Mouse (Mus musculus): ENCODE data around the gene Macrod2.

Macrod2 gene

GRCm38 (mm10) chr2:140570874-140571273 lies 175.8 kb downstream of the Macrod2 start:
- DNase-seq (ENCODE audit: low spot score in 2 of 2) = no peak

DNA sequence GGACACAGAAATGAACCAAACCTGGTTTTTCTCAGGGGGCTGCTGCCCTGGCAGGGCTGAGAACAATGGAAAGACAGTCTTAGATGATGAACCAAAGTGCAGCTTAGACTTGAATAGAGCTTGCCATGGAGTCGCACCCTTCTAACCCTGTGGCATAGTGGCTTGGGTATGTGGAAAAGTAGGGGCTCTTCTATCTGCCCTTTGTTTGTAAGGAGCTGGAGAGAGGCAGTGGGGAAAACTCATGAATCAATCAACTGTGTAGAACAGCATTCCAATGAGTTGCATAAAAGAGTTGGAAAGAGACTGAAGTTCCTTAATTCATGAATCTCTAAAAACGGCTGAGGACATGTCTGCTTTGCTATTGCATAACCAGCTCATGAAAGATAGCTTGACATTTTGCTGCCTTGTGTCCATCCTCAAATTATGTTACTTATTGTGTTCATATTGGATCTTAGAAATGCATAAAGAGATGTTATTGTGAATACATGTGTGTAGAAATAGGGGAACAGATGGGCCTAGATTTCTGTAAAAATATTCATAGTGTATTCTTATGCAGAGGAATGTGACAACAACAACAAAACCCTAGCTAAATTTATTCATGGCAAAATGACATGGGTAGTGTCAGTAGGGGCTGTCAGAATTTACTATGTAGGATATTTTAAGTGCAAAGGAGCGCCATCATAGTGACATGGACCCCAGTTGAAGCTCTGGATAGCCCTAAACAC lies 197.6 kb downstream of the Macrod2 start:
- DNase-seq (ENCODE audit: low spot score in 2 of 2) = no peak

GRCm38 (mm10) chr2:140596906-140597305 lies 201.8 kb downstream of the Macrod2 start:
- DNase-seq (ENCODE audit: low spot score in 2 of 2) = no peak

DNA sequence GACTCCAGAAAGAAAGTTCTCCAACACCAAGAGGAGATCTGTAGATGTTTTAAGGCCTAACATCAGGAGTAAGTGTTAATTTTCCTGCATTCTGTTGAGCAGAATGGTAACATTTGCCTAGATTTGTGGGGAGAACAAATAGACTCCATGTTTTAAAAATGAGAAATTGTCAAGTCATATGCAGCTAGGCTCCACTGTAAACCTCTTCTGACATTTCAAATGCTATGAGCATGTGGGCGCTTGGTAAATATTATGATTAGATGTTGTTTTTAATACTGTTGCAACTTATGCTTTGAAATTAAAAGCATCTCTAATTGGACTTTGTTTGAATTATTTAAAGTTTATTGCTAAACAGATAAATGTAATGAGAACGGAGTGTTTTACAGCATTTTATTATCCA lies 220.3 kb downstream of the Macrod2 start:
- DNase-seq (ENCODE audit: low spot score in 2 of 2) = no peak

GRCm38 (mm10) chr2:140621730-140622337 lies 226.7 kb downstream of the Macrod2 start:
- DNase-seq (ENCODE audit: low spot score in 2 of 2) = no peak

GRCm38 (mm10) chr2:140653481-140653880 lies 258.4 kb downstream of the Macrod2 start:
- no peak for DNase-seq (ENCODE audit: low spot score in 2 of 2)

GRCm38 (mm10) chr2:140653978-140654377 lies 258.9 kb downstream of the Macrod2 start:
- no peak for DNase-seq (ENCODE audit: low spot score in 2 of 2)

- DNase-seq (ENCODE audit: low spot score in 2 of 2) = no peak
These were observed 267.6 kb downstream of the Macrod2 start for GRCm38 (mm10) chr2:140662673-140663072.

GRCm38 (mm10) chr2:140664381-140664780 lies 269.3 kb downstream of the Macrod2 start:
- no peak for DNase-seq (ENCODE audit: low spot score in 2 of 2)

GRCm38 (mm10) chr2:140666846-140667245 lies 271.7 kb downstream of the Macrod2 start:
- DNase-seq (ENCODE audit: low spot score in 2 of 2) = no peak

DNA sequence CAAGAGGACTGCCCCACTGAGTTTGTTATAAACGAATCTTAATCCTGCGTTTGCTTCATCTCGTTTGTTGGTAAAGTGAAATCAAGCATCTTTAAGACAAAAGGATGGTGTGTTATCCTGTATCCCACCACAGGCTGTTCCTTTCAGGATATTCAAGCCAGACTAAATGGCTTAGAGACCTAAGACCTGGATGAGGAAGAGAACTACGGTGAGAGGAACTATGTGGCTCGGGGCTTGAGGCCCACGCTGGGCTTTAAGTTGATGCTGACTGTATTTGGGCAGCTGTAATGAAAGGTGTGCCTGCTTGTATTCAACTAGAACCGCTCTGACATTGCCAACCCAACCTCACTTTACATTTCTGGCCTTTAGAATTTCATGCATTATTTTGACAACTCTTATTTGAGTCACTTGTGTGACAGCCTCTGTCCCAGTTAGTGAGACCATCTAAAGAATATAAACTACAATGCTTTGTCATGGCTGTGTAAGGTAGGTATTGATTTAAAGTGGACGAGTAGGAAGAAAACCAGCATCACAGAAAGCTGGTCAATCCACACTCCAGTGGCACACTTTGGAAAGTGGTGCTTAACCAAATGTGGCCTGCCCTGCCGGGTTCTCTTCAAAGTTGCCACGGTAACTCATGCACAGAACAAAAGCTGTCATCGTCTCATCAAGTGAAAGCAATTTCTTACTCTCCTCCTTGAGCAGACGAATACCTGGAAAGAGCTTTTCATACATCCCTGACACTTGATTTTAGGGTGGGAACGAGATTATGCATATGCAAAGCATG lies 272.3 kb downstream of the Macrod2 start:
- DNase-seq (ENCODE audit: low spot score in 2 of 2) = no peak

DNA sequence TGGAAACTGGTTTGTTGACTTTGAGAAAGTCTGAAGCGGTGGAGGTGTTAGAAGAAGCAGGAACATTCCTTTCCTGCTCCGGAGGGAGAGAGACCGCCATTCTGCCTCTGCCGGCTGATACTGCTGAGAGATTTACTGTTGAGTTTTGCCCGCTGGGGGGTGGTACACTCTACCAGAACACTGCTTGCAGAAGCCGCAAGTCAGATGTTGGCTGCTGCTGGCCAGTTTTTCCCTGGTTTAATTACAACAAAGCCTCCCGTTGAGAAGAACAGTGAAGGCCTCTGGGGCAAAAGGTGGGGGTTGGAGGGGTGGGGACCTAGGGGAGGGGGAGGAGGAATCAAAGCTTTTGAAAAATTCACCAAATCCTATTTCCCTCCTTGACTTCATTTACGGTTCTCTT lies 273.2 kb downstream of the Macrod2 start:
- DNase-seq (ENCODE audit: low spot score in 2 of 2) = peak; percentile 73 to 88

- no peak for DNase-seq (ENCODE audit: low spot score in 2 of 2)
These were observed 274.0 kb downstream of the Macrod2 start for GRCm38 (mm10) chr2:140669081-140669480.

DNA sequence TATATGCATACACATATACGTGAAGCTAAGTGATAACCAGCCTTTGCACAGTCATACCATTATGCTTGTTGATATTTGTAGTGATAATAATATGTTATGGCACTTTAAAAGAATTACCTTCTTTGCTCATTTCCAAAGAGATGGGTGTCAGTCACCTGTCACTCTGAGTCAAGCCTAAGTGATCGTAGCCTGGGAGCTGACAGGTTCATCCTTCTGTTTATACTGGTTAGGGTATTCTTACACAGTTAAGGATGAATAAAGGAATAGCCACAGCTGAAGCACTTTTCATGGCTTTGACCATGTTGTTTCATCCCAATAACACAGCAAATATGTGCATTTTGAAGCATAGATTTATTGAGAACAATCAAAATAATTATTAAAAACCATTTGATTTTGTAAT lies 274.7 kb downstream of the Macrod2 start:
- no peak for DNase-seq (ENCODE audit: low spot score in 2 of 2)

DNA sequence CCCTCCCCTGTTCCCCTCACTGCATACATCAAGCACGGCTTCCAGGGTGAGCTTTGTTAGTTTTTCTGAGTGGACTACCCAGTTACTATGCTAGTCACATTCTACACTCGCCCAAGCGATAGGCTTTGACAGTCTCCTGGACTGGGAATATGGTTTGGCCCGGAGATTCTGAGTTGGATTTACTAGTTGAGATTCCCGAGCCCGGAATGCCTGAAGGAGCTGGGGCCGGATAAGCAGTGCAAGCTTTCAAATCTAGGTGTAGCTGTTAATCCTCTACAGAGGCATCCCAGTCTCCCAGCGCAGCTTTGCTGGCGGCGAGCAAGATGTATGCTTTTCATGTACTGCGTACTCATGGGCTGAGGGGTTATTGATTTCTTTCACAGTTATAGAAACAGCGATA lies 275.3 kb downstream of the Macrod2 start:
- DNase-seq (ENCODE audit: low spot score in 2 of 2) = peak; percentile 67 to 80

GRCm38 (mm10) chr2:140670963-140671702 lies 276.0 kb downstream of the Macrod2 start, which contains the start of gene Flrt3:
TSS of gene Flrt3 (minus strand) at chr2:140671469.
- peak; percentile 89 to 98 for DNase-seq (ENCODE audit: low spot score in 2 of 2)

DNA sequence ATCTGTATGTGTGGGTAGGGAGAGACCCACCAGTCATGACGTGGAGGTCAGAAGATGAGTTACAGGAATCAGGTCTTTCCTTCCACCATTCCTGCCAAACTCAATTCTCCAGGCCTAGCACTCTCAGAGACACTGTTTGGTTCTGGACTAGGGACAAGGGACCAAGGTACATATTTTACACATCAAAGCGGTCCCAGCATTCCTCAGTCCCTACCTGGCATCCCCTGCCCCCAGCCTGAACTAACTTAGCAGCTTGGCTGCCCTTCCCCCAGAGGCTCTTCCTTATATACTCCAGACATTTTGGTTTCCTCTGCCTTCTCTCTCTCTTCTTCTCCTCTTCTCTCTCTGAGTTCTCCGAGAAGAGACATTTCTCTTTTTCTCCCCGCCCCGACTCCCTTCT lies 278.4 kb downstream of the Macrod2 start:
- DNase-seq (ENCODE audit: low spot score in 2 of 2) = no peak

- DNase-seq (ENCODE audit: low spot score in 2 of 2) = no peak
These were observed 281.6 kb downstream of the Macrod2 start for GRCm38 (mm10) chr2:140676728-140677127.

DNA sequence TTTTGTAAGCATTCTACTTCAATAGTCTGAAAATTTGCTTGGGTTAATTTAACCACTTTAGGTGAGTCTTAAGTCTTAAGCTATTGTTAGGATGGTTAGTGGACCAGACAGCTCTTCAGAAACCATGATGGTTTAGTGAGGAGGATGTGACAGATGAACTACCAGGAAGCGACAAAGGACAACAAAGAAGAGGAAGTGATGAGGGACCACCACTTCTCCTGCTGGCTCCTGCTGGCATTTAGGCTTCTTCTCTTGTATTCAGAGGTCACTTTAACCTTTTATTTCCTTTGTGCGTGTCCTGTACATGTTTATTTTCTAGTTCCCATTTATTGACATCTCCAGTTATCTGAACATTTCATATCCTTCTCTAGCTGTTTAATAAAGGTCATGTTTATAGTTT lies 295.8 kb downstream of the Macrod2 start:
- DNase-seq (ENCODE audit: low spot score in 2 of 2) = no peak

DNA sequence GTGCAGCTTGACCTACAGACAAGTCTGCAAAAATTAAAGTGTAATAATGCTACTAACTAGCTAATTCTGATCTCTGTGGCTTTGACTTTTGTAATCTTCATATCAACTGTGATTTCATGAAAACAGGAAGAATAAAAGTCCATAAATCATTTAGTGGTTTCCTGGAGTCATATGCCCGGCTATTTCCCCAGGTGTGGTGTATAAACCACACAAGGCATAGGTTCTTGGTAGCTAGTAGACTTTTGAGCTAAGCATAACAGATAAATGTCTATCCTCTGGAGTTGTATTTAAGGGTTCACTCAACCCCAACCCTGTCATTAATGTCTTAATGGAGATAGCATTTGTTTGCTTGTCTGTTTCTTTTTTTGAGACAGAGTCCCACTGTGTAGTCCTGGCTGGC lies 296.3 kb downstream of the Macrod2 start:
- no peak for DNase-seq (ENCODE audit: low spot score in 2 of 2)

- DNase-seq (ENCODE audit: low spot score in 2 of 2) = no peak
These were observed 297.4 kb downstream of the Macrod2 start for GRCm38 (mm10) chr2:140692461-140692860.

GRCm38 (mm10) chr2:140693845-140694244 lies 298.7 kb downstream of the Macrod2 start:
- DNase-seq (ENCODE audit: low spot score in 2 of 2) = no peak

Measured in frontal cortex, postnatal 36 days (tissue).